Mouse (Mus musculus) olfactory bulb, adult 2 months (tissue): ENCODE results near the gene Iyd. TPM values are rescaled to one million over a fixed set of nuclear protein-coding genes. Genes with fewer than 3 reads are reported as not detected.
"Not testable (repeated sequence)": the region's sequence is repeated elsewhere in the genome, so short reads cannot be mapped to it uniquely, and the experiment has no call there.

Experiments used
- H3K27ac ChIP-seq: fragments of 200-500 bp; 2 replicates; pipeline ENCODE4 v1.5.1; 2012; ENCODE audit warnings: low read depth, low read length; ENCODE audit not compliant: insufficient read depth
- H3K4me1 ChIP-seq: fragments of 200-500 bp; 2 replicates; pipeline ENCODE4 v1.6.1; 2012; ENCODE audit warnings: low read length; ENCODE audit not compliant: control insufficient read depth, insufficient read depth
- H3K4me3 ChIP-seq: fragments of 200-500 bp; 2 replicates; pipeline ENCODE4 v1.5.1; 2012; ENCODE audit warnings: mild to moderate bottlenecking, low read depth, low read length, moderate library complexity; ENCODE audit not compliant: insufficient read depth
- CTCF ChIP-seq: fragments of 200-500 bp; IDR thresholded peaks from 2 replicates; pipeline ENCODE4 v1.5.1; 2012; ENCODE audit warnings: low read depth, mild to moderate bottlenecking, low read length, moderate library complexity; ENCODE audit not compliant: insufficient read depth
- POLR2A ChIP-seq: fragments of 200-500 bp; IDR thresholded peaks from 2 replicates; pipeline ENCODE4 v1.6.1; 2012; ENCODE audit warnings: mild to moderate bottlenecking, low read depth, low read length, moderate library complexity; ENCODE audit not compliant: insufficient read depth
- WGBS: fragments of 180-500 bp; shearing (Covaris S2); methylation state at CpG from one replicate; pipeline ENCODE4 v1.1.7; 2018; 5-methylcytosine and 5-hydroxymethylcytosine counted together
- polyA plus RNA-seq: library from polyadenylated mRNA; stranded (reverse); fragments of >200 nt; gene quantifications from 2 replicates; pipeline ENCODE4 v1.2.4, GENCODE M21; 2012; ENCODE audit warnings: low replicate concordance; ENCODE audit not compliant: missing spikeins, insufficient read depth, insufficient read length

Iyd gene
- not detected in 2 replicates for polyA plus RNA-seq

GRCm38 (mm10) chr10:3540003-3540827, at the start of gene Iyd:
Iyd (plus strand) TSS chr10:3540240.
- H3K27ac ChIP-seq, result no peak within 1 kb of the TSS

DNA sequence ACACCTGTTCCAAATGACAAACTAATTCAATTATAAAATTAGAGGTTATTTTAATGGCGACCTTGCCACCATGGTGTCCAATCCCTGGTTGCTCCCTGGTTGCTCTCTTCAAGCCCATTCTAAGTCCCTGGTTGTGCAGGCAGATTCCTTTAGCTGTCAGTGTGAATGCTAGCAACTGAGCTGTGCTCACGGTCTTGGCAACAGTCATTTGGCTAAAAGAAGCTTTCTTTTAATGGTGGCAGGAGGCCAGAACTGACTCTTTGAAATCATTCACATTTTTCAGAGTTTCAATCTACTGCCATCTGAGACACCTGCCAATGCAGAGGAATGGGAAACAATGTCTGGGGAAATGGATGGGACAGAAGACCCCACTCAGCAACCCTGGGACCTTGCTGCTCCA, 43.2 kb upstream of the Iyd start:
- no peak overlapping the region for H3K27ac ChIP-seq
- no peak overlapping the region for H3K4me3 ChIP-seq
- TF ChIP-seq POLR2A (no peak), CTCF (no peak)
- no peaks in the 10 kb centered on the region for H3K4me1 ChIP-seq
- 60% methylated on average over 2 of the region's 2 CpGs for WGBS

More at GRCm38 (mm10) chr10:3540003-3540827, at the start of gene Iyd:
- Histone ChIP-seq H3K4me1 (no peaks in the 10 kb centered on the region), H3K4me3 (no peak within 1 kb of the TSS)
- WGBS, result 76% methylated on average over 16 of the region's 16 CpGs
- TF ChIP-seq CTCF (no peak), POLR2A (no peak)

GRCm38 (mm10) chr10:3500846-3501245, 39.2 kb upstream of the Iyd start:
- H3K4me1 ChIP-seq, H3K4me3 ChIP-seq, H3K27ac ChIP-seq: not testable (repeated sequence)
- WGBS, result 95% methylated on average over 6 of the region's 6 CpGs

DNA sequence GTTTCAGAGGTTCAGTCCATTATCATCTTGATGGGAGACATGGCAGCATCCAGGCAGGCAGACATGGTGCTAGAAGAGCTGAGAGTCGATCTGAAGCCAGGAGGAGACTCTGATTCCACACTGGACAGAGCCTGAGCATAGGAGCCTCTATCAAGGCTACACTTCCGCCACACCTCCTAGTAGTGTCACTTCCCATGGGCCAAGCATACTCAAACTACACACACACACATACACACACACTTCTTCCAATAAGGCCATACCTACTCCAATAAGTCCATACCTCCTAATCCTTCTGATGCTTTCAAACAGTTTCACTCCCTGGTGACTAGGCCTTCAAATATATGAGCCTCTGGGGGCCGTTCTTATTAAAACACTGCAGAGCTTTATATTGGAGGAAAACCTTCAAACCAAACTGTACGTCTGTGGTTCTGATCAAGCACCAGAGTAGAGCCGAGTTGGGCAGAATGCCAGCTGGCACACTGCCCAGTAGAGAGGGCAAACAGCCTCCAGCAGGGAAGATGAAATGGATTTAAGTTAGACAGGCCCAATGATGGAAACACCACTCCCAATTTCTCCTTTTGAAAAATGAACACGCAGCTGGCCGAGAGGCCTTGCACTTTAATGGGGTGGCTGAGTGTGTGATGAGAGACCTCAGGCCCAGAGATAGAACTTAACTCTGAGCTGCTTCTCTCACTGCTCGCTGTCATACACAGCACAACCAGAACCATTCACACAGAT, 32.4 kb upstream of the Iyd start:
- H3K4me1 ChIP-seq, result peaks cover 4% of the 10 kb centered on the region; the same call in 1 of the 2 replicates
- H3K27ac ChIP-seq, result no peak overlapping the region
- 50% methylated on average over 8 of the region's 8 CpGs for WGBS
- H3K4me3 ChIP-seq, result no peak overlapping the region
- no peak for TF ChIP-seq POLR2A
- TF ChIP-seq CTCF, result no peak

- H3K4me3 ChIP-seq, result no peak overlapping the region
- no peak overlapping the region for H3K27ac ChIP-seq
- H3K4me1 ChIP-seq, result peaks cover 4% of the 10 kb centered on the region; the same call in 1 of the 2 replicates
- 80% methylated on average over 2 of the region's 2 CpGs for whole genome bisulfite sequencing
- no peak for TF ChIP-seq POLR2A
- TF ChIP-seq CTCF, result no peak
These were observed 31.8 kb upstream of the Iyd start for GRCm38 (mm10) chr10:3508222-3508588.

- Histone ChIP-seq H3K27ac (no peak overlapping the region), H3K4me1 (peaks cover 4% of the 10 kb centered on the region; the same call in 1 of the 2 replicates), H3K4me3 (no peak overlapping the region)
- TF ChIP-seq POLR2A, result no peak
- WGBS, result 80% methylated on average over 2 of the region's 2 CpGs
These were observed 31.3 kb upstream of the Iyd start for GRCm38 (mm10) chr10:3508746-3509145.

DNA sequence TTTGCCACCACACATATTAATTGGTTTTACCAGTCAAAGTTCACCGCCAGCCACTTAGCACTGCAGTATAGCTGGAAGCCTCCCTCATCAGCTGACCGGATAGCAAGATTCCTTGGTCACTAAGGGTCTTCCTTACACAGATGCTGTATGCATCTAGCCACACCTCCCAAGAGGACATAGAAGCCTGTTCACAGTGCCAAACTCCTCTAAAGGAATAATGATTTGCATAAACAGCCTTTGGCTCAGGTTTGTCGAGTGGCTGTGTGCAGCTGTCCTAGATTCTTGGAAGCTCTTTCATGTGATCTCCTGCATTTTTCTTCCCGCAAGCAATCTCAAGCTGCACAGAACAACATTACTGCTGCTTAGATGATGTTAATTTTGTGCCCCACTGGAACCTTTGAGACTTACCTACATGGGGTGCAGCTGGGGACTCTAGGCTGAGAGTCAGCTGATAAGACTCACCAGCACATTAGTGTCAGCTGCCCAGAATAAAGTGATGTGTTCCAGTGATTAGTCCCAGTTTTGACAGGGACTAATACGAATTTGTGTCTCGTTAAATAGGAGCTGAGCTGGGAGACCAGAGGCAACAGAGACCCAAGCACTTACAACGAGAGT, 30.3 kb upstream of the Iyd start:
- no peak for TF ChIP-seq CTCF
- no peak for TF ChIP-seq POLR2A
- Histone ChIP-seq H3K4me3 (no peak overlapping the region), H3K4me1 (peaks cover 4% of the 10 kb centered on the region; the same call in 1 of the 2 replicates), H3K27ac (0 out of 2 replicates have a peak overlapping the region, but pooled peaks have one; percentile 13)
- WGBS, result 62% methylated on average over 7 of the region's 7 CpGs

GRCm38 (mm10) chr10:3510486-3510885, 29.6 kb upstream of the Iyd start:
- H3K4me1 ChIP-seq, result peaks cover 4% of the 10 kb centered on the region; the same call in 1 of the 2 replicates
- no peak overlapping the region for H3K27ac ChIP-seq
- H3K4me3 ChIP-seq, result no peak overlapping the region
- WGBS, result 91% methylated on average over 3 of the region's 3 CpGs
- TF ChIP-seq POLR2A (no peak), CTCF (no peak)

DNA sequence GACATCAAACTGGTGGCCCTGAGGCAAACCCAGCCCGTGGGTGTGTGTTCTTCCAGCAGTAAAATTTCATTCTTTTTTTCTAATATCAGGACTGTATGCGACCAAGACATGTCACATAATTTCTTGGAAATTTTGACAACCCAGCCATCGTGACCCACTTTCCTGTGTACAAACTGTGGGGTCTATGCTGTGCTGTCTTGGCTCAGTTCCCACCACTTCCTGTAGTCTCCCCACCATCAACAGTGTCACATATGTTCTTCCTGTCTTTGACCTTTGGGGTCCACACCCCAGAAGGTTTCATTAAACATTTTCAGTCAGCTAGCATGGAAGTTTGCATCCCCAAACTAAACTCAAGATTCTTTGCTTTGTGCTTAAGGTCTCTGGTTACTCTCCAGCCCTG, 28.6 kb upstream of the Iyd start:
- TF ChIP-seq POLR2A (no peak), CTCF (no peak)
- Histone ChIP-seq H3K27ac (no peak overlapping the region), H3K4me1 (peaks cover 4% of the 10 kb centered on the region; the same call in 1 of the 2 replicates), H3K4me3 (no peak overlapping the region)
- WGBS, result 86% methylated on average over 3 of the region's 3 CpGs
